Mouse (Mus musculus): ENCODE measurements around the gene Plekha6.
A peak's percentile ranks its signal among the peaks of the same experiment; 100 is the strongest.
"Not testable (repeated sequence)": the region's sequence is repeated elsewhere in the genome, so short reads cannot be mapped to it uniquely, and the experiment has no call there.

Gene Plekha6

DNA sequence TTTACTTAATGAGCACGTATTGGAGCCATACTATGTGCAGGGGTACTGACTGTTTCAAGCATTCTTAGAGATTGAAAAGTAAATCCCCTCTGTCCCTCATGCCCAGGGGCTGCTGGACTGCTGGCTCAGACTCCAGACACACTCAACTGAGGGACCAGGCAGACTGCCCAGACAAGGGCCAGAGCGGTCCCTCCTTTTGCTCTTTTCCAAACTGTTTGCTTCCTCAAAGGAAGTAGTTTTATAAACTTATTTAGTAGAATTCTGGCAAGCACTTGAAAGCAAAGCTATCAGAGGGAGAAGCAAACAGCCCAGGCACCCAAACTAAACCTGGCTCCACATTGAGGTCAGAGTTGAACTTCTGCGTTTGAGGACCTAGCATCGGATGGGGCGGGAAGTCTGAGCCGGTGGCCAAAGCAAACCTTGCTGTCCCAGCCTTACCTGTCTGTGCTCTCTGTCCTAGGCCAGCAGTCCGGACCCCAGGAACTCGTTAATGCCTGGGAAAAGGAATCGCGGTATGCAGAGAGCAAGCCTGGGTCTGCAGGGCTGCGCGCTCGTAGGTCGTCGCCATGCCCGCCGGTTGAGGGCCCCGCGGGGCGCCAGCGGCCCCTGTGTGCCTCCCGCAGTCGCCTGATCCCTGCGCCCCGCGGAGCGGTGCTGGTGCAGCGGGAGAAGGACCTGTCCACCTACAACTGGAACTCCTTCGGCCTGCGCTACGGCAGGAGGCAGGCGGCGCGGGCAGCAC is 165.1 kb downstream of the Plekha6 start:
- peak; percentile 62 for DNase-seq

DNA sequence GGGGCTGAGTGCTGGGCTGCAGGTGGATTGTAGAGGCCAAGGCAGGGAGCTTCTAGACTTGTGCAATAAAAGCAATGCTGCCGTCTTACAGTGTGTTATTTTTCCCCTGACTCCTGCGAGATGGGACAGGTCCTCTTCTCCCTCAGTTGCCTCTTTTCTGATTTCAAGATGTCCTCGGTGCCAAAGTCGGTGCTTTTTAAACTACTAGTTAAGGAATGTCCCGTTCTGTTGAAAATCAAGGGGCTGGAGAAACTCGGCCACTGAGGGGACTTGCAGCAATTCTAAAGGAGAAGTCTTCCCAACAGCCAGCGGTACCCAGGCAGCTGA is 165.6 kb downstream of the Plekha6 start:
- no peak for DNase-seq

DNA sequence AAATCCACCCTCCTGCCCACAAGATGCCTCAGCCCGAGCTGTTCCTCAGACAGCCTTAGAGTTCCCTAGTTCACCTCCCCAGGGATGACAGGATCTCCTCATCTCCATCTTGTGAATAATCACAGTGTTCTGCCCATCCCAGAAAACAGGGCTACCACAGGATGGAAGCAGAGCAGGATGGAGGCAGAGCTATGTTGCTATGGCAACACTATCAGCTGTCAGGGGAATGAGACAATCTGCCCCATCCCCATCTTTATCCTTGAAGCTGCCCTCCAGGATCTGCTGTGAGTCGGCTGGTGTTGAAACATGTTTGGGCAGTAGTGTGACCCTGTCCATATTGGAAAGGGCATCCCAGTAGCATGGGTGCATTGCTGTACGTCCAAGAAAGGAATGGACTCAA is 167.1 kb downstream of the Plekha6 start:
- no peak for DNase-seq

DNA sequence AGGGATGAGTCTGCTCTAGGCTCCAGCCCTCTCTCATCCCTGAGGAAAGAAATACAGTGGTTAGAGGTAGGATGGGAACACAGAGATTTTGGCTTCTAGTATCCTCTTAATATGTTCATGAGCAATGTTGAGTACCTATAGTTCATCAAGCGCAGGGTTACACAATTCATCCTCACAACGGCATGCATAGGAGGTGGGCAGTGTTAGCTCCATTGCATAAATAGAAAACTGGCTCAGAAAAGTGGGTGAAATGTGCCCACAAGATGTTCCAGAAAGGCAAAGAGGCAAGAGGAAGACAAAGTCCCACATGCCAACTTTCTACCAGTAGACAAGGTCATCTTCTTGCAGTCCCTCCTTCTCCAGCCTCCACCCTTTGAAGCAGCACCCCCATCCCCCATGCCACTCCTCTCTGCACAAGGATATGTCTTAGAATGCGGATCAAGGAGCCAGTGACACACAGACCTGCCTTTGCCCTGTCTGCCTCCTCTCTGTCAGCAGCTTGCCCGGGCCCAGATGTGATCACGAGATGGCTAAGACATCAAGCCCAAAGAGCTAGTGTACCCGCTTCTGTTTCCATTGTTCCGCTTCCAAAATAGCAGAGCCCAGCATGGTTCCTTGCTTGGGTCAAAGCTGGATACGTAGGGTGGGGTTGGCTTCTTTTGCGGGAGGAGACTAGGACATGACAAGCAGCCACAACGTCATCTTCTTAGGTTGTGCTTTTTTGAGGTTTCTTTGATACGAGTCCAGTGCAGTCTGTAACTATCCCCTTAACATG is 168.8 kb downstream of the Plekha6 start:
- DNase-seq: no peak

DNA sequence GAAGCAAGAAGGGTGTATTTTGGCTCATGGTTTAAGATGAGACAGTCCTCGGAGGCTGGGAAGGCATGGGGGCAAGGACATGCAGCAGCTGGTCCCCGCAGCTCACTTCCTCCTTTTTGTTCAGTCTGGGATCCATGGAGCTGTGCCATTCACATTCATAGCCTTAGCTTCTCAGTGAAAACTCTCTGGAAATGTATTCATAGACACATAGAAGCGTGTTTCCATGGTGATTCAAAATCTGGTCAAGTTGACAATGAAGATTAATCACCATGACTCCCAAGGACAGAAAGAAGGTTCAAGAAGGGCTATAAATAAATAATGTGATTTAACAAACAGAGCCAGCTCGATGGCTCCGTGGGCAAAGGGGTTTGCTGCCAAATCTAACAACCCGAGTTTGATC is 169.9 kb downstream of the Plekha6 start:
- no peak for DNase-seq

DNA sequence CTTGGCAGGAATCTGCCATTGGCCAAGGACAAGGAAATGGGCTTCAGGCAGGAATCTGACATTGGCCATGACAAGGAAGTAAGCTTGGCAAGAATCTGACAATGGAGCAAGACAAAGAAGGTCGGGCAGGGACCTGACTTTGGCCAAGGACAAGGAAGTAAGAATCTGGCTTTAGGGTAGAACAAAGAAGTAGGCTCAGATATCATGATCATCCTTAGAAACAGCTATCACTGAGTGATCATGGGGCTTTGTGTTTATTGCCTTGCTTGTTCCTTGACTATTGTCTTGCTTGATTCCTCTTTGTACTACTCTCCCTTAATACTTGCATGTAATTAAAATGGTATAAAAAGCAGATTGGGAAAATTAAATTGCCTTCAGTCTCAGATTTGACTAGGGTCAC is 176.4 kb downstream of the Plekha6 start:
- DNase-seq: not testable (repeated sequence)

DNA sequence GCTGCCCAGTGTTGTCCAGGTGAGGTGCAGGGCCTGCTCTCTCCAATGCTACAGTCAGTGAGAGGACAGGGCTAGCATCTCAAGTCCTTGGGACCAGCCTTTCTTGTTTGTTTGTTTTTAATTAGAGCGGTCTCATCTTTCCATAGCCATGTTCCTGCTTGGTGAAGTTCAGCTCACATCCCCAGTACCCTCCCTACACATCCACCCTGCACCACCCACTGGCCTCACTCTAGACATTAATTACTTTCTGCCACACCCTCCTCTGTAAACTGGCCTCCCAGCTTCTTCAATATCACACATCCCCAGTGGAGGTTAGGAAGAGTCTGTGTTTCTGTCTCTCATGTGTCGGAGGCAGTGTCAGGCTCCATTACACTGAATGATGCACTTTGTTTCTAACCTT is 180.3 kb downstream of the Plekha6 start:
- no peak for DNase-seq

DNA sequence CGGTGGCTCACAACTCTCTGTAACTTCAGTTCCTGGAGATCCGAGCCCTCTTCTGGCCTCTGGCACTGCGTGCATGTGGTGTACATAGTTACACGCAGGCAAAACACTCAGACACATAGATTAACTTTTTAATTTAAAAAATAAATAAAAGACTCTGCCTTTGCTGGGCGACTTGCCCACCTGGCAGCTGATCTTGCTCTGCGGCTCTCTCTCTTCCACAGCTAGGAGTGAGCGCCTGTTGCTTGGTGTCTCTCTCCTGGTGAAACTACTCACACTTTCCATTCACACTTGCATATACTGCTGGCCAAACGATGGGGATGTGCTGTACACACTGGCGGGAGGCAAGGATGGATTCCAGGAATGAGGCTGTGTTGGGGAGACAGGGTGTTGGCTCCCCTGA is 182.5 kb downstream of the Plekha6 start:
- no peak for DNase-seq

DNA sequence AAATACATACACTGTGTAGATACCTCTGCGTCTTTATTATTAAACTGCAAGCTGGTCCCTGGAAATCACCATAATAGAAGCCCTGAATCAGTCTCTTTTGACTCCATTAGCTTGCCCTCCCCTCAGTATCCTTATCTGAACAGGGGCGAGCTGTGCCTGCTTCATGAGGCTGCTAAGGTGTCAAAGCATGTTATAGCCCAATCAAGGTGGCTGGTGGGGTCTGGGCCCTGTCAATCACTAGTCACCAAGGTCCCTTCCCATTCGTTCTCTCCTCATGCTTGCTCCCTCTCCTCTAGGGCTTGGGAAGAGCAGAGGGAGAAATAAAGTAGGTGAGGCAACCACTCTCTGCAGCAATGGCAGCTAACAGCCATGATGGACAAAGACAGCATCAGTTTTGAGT is 183.2 kb downstream of the Plekha6 start:
- no peak for DNase-seq

DNA sequence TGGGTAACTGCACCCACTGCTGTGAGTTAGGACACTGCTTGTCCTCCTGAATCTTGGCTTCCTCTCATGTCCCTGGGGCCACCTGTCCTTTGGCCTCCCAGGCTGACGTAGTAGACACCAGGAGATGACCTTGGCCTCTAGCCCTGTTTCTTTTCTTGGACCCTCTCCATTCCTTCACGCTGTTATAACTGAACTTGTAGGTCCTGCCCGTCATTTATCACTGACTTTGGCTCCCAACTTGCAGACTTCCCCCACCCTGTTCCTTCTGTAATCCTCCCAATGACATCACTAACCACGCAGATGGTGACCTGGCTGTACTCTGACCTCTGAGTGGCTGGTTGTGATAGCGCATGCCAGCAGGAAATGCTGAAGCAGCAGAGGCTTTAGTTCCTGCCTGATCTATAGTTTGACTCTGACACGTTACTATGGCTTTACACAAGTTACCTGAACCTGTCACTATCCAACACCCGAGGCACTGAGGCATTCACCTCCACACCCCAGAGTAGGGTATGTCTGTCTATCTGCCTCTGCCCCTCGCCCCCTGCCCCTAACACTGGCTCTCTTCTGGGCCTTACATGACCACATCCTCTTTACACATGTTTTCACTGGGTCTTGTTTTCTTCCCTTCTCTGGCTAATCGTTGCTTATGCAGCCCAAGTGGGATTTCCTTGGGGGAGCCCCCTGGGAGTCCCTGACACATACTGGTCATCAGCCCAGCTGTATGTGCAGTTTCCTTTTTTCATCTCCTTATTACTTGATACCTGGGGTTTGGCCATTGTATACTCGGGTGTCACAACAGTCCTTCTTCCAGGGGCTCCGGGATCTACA is 183.9 kb downstream of the Plekha6 start:
- DNase-seq: no peak

DNA sequence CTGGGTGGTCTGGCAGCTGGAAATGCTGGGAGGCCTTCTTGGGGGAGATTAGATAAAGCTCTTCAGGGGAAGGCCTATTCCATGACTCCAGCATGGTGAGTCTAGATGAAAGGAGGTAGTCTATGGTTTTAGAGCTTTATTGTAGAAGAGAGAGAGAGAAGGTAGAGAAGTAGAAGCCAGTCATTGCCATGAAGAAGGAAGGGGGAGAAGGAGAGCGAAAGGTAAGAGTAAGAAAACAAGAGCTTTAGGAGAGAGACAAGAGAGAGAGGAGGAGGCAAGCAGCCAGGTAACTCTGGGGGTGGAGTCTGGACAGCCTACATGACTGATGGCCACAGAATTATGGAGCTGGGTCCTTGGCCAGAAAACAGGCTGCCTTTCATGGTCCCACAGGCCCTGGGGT is 186.2 kb downstream of the Plekha6 start, which contains the start of gene Ren1:
TSS of gene Ren1 (plus strand) at position 301 of the 400 bp plus-strand sequence.
- DNase-seq: no peak

DNA sequence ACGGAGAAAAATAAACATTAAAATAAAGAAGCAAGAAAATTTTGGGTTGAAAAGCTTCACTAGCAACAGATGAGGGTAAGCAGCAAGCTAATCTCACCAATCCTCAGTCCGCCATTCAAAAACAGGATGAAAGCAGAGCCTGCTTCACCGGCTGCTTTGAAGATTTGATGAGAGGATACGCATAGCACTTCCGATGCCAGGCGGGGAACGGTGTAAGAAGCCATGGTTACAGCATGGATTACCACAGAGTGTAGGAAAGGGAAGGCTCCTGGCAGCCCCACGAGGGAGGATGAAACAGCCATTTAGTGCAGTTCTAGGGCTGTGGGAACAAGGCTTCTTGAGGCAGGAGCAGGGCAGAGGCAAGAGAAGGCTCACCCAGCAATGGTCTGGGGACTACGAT is 187.8 kb downstream of the Plekha6 start:
- no peak for DNase-seq
